Mouse (Mus musculus): ENCODE measurements around the gene Kif26b.

Gene Kif26b

GRCm38 (mm10) chr1:178590229-178591171 lies 61.6 kb downstream of the Kif26b start:
- DNase-seq (ENCODE audit: low spot score in 2 of 2): peak in 1 of 2 experiments; percentile 7

- no peak for DNase-seq (ENCODE audit: low spot score in 2 of 2)
These were observed 68.2 kb downstream of the Kif26b start for GRCm38 (mm10) chr1:178597113-178597512.

DNA sequence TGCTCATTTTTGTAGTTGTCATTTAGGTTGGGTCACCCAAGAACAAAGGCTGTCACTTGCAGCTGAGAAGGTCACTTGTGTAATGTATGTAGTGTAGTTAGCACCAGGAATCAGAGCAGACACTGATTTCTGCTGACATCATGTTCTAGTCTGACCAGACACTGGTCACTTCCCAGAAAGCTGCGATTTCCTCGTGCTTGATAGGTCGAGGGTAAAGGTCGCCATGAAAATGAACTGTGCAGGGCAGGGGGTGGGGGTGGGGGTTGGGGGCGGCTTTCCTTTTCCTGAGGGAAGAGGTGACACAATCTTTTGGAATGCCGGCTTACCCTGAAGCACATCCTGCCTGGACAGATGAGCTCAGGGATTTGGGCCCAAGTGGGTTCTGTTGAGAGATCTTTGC lies 68.8 kb downstream of the Kif26b start:
- no peak for DNase-seq (ENCODE audit: low spot score in 2 of 2)

DNA sequence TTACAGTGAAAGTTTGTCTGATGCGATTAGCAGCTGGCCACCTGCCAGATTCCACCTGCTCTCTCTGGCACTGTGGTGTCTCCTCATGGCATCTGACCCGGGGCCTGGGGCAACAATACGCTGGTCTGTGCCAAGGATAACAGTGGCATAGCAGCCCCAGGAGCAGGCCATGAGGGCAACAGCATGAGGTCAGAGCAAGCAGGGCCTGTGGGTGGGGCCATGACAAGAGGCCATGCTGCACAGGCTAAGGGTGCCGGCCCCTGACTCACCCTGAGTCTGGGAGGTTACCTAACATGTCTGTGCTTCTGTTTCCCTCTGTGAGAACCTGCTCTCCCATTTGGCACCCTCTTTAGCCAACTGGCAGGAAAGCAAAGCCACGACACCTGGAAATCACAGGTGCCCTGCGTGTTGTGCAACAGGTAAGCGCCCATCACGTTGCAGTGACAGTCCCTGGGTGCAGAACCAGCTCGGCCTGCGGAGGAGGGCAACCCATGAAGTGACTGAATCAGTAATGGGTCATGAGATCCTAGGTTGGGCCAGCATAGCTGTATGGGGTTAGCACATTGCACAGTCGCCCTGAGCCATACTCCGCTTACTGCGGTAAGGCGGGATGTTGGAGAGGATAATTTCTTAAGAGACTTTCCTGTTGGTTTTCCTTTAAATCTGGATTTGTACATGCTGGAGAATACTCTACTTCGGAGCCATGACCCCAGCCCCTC lies 72.1 kb downstream of the Kif26b start:
- DNase-seq (ENCODE audit: low spot score in 2 of 2): no peak

GRCm38 (mm10) chr1:178609151-178609775 lies 80.3 kb downstream of the Kif26b start:
- DNase-seq (ENCODE audit: low spot score in 2 of 2): no peak

GRCm38 (mm10) chr1:178611512-178611911 lies 82.6 kb downstream of the Kif26b start:
- no peak for DNase-seq (ENCODE audit: low spot score in 2 of 2)

- DNase-seq (ENCODE audit: low spot score in 2 of 2): no peak
These were observed 92.4 kb downstream of the Kif26b start for GRCm38 (mm10) chr1:178621301-178621700.

DNA sequence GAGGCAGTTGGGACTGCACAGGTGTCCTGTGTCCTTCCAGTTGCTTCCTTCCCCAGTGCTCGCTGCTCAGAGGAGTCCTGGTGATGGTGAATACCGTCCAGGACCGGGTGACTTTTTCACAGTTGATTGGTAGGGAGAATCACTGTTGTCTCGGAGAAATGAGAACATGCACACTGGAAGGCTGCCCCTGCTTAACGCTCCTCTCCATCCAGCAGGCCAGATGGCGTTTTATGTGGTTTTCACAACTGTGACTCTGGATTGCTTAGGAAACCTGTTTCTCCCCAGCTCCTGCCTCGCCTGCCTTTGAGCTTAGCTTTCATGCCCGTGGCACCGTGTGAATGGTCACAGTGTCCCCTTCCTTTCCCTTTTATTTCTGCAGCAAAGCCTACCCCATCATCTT lies 95.0 kb downstream of the Kif26b start:
- no peak for DNase-seq (ENCODE audit: low spot score in 2 of 2)

- DNase-seq (ENCODE audit: low spot score in 2 of 2): no peak
These were observed 98.0 kb downstream of the Kif26b start for GRCm38 (mm10) chr1:178626961-178627381.

- DNase-seq (ENCODE audit: low spot score in 2 of 2): no peak
These were observed 101.1 kb downstream of the Kif26b start for GRCm38 (mm10) chr1:178630042-178630441.

GRCm38 (mm10) chr1:178631863-178632262 lies 102.9 kb downstream of the Kif26b start:
- no peak for DNase-seq (ENCODE audit: low spot score in 2 of 2)

- no peak for DNase-seq (ENCODE audit: low spot score in 2 of 2)
These were observed 105.6 kb downstream of the Kif26b start for GRCm38 (mm10) chr1:178634359-178635085.

DNA sequence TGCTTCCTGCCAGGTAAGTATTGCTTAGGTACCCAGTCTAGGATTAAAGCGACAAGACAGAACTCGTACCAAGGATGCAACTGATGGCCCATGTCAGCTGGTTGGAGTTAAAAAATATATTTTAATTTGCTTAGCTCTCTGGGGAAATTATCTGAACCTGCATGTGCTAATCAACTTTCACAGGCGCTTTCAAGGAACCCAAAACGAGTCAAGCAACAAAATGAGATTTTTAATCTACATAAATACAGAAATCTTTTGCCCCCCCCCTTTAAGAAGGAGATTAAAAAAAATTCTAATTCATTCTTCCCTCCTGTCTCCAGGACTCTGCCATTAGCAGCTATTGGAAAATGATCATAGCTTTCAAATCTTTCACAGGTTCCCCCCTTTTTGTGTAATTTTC lies 106.5 kb downstream of the Kif26b start:
- no peak for DNase-seq (ENCODE audit: low spot score in 2 of 2)

DNA sequence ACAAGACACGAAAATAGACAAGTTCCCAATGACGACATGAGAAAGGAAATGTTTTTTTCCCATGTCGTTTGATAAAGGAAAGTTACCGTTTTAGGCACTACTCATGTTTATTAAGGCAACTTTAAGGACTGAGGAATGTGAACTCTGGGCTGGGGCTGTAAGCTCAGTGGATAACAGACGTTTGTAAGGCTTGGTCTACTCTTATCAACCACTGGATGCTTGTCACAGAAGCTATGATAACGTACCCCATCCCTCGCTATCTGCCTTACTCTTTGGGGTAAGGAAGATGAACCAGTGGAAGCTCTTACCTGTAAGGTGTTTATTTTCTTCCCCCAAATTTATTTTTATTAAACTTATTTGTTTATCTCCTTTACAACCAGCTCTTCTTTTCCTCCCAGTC lies 108.4 kb downstream of the Kif26b start:
- no peak for DNase-seq (ENCODE audit: low spot score in 2 of 2)

DNA sequence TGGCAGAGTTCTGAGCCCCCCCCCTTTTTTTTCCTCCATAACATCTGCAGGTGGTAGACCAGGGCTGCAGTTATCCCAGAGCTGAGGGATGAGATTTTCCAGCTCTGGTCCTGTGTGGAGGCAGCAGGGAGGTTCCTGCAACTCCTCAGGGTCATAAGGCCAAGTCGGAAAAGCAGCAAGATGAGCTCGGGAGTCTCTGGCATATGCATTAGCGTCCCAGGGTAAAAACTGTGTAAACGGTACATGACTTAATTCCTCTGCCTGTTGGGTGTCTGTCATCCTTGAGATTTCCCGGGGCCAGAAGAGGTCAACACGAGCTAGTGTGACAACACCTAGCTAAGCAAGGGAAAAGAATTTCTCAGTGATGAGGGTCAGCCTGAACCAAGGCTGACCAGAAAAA lies 111.0 kb downstream of the Kif26b start:
- no peak for DNase-seq (ENCODE audit: low spot score in 2 of 2)

DNA sequence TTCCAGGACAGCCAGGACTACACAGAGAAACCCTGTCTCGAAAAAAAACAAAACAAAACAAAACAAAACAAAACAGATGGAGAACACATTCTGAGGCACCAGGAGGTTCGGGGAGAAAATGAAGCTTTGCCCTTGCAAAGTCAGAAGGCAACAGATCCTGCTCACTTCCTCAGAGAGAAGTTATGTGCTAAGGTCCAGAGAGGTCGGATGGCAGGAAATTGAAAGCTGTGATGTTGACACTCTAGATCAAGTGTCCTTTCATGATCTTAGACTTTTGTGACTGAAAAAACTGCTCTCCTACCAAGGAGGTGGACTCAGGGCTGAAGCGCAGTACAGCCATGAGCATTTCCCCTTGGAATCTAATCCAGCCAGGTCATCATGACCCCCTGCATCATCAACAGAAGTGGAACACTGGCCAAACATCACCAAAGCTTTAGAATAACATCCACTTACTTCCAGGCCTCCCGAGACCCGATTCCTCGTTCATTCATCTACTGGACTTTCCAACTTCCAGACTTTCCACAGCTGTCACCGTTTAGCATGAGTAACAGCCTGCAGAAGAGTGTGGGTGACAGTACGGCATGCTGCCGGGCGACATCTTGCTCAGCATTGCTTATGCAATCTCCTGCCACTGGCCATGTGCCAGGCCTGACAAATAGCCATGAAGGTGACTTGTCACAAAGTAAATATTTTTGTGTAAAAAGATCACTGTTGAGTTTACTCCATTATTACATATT lies 112.0 kb downstream of the Kif26b start:
- DNase-seq (ENCODE audit: low spot score in 2 of 2): no peak

DNA sequence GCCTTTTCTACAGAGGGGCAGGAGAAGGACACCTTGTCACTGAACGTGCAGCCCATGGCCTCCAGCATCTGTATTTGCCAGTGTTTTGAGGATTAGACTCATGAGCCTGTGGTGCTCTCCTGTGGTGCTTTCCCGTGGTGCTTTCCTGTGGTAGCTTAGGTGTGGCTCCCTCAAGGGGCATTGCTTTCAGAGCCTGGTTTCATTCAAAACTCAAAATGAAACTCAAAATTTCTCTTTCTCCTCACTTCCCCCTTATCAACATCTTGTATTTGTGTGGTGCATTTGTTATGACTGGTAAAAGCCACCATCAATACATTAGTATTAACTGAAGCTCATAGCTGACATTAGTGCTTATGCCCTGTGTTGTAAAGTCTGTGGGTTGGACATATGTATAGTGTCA lies 112.9 kb downstream of the Kif26b start:
- no peak for DNase-seq (ENCODE audit: low spot score in 2 of 2)

DNA sequence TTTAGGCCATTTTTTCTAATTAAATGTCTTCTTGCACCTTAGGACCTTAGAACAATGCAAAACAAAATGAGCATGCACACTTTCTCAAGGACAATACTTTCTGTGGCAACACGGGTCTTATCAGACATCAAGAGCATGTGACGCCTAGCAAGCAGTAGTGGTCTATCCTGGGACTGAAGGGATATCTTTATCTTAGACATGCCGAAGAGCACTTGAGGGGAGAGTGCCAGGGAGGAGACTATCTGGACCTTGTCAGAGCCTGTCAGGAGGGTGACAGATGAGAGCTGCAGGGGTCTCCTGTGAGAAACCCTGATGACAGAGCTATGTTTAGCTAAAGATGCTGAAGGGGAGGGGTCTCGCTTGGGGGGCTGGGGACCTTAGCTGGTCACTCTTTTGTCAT lies 116.0 kb downstream of the Kif26b start:
- no peak for DNase-seq (ENCODE audit: low spot score in 2 of 2)

GRCm38 (mm10) chr1:178646589-178646988 lies 117.7 kb downstream of the Kif26b start:
- DNase-seq (ENCODE audit: low spot score in 2 of 2): no peak

DNA sequence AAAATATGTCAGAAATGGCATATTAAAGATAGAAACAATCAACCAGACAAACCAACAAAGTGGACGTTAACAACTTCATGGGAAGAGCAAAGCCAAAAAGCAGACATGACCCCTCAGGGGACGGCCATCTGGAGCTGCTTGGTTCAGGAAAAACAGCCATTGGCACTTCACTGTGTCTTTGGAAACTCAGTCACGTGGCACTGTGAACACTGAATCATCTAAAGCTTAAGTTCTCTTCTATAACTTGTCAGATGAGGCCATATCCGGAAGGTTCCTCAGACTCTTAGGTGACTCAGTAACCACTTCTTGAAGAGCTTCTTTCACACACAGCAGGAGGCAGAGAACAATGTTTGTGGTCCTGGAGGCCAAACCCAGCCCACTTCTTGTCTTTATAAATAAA lies 126.6 kb downstream of the Kif26b start:
- DNase-seq (ENCODE audit: low spot score in 2 of 2): no peak

DNA sequence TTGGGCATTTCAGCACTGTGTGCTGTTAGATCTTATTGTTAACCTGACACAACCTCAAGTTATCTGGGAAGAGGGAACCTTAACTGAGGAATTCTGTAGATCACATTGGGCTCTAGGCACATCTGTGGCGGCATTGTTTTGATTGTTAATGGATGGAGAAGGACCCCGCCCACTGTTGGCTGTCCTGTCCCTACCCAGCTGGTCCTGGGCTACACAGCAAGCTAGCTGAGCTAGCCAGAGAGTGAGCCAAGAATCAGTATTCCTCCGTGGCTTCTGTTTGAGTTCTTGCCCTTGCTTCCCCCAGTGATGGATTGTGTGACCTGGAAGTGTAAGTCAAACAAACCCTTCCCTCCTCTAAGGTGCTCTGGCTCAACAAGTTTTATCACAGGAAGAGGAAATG lies 132.1 kb downstream of the Kif26b start:
- no peak for DNase-seq (ENCODE audit: low spot score in 2 of 2)
